Mouse (Mus musculus) cerebellum, adult 9-10 months (tissue): Measurements from ENCODE around the gene Usp17ld.
"Not testable (repeated sequence)": the region's sequence is repeated elsewhere in the genome, so short reads cannot be mapped to it uniquely, and the experiment has no call there.

ENCODE experiments used
- DNase-seq: peaks from one replicate; pipeline ENCODE4 v3.0.0; 2022

Usp17ld gene

DNA sequence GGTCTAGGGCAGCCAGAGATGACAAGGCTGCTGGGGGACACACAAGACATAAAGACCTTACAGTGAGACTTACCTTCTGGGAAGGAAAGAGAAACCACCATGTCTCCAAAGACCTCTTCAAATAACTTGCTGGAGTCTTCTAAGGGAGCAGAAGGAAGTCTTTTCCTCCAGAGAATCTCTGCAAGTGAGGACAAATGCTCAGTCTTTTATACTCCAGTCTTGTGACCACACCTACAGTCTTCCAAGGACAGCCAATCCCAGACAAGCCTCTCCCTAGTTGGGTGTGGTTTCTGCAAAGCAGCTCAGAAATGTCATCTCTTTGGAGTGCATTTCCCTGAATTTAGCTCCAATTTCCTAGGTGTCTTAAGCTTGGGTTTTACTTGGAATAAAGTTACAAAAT lies at the start of gene Usp17ld:
TSS of gene Usp17ld (minus strand) at position 101 of the 400 bp plus-strand sequence.
- not testable (repeated sequence) for DNase-seq

- no peak for DNase-seq
Measured at GRCm38 (mm10) chr7:103216696-103217095, 35.6 kb downstream of the Usp17ld start, which contains the start of gene Olfr594. Gene Olfr594 (plus strand): TSS chr7:103216996.

- not testable (repeated sequence) for DNase-seq
Measured at GRCm38 (mm10) chr7:103212050-103212449, 40.3 kb downstream of the Usp17ld start.

GRCm38 (mm10) chr7:103211562-103211961 lies 40.7 kb downstream of the Usp17ld start, which contains the start of gene Olfr593:
Gene Olfr593 (plus strand): TSS chr7:103211862.
- no peak for DNase-seq
